Mouse (Mus musculus): ENCODE results near the gene Wdr18.

GRCm38 (mm10) chr10:79989870-79990269, 29.9 kb downstream of the Wdr18 start:
- TF ChIP-seq CTCF (IDR thresholded peaks at IDR 0.05; ENCODE audit: low read depth) (no peak), EP300 (optimal IDR thresholded peaks at IDR 0.05) (no peak)

Data from stomach, postnatal 0 days (tissue).